Mouse (Mus musculus): ENCODE data around the gene Rpl27a.

The Rpl27a gene

GRCm38 (mm10) chr7:109566327-109566726, 47.4 kb downstream of the Rpl27a start:
- no peak for DNase-seq

GRCm38 (mm10) chr7:109566841-109567768, 48.2 kb downstream of the Rpl27a start:
- DNase-seq, result no peak

- no peak for DNase-seq
These were observed 49.5 kb downstream of the Rpl27a start for GRCm38 (mm10) chr7:109568391-109568892.
